Mouse (Mus musculus) right cerebral cortex, postnatal 4 days (tissue): ENCODE results near the gene Ctr9.
A peak's percentile ranks its signal among the peaks of the same experiment; 100 is the strongest.

Source experiments
- DNase-seq: peaks from one replicate; pipeline ENCODE4 v3.0.0-alpha.2; 2022

The Ctr9 gene

DNA sequence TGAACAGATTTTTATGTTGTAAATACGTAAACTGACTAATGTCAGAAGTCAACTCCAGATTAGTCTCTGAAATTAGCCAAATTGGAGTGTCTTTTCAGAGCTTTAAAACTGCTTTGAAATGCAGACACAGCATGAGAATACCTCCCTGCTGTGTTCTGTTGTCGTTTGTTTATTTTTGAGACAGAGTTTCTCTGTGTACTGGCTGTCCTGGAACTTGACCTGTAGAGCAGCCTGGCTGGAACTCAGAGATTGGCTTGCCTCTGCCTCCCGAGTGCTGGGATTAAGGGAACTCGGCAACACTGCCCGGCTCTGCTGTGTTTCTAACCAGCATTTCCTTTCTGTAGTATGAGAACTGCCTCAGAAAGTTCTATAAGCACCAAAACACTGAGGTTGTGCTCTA, 20.2 kb downstream of the Ctr9 start:
- no peak for DNase-seq

GRCm38 (mm10) chr7:111049652-111050421, 21.1 kb downstream of the Ctr9 start:
- peak; percentile 66 for DNase-seq

- DNase-seq: no peak
These were observed 26.5 kb downstream of the Ctr9 start for GRCm38 (mm10) chr7:111055221-111055620.

DNA sequence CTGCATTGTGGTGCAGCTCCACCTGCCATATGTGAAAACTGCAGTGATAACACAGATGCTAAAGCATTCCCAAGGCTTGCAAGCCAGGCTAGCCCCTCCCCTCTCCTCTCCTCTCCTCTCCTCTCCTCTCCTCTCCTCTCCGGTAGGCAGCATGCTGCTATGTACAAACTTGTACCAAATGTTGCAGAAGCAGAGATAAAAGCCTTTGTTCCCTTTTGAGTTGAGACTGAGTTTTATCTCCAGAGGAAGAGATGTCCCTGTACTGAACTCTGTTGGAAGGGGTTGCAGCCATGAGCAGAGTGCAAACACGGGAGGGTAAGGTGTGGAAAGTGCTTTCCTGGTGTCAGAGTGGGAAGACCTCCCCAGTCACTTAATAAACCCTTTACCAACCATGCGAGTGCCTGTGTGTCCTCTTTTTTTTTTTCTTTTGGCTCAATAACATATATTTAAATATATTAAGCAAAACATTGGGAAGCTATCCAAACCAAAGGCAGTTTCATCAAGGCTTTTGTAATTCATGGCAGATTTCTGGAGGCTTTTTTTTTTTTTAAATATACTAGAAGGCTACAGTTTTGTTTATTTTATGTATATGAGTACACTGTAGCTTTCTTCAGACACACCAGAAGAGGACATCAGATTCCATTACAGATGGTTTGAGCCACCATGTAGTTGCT, 27.4 kb downstream of the Ctr9 start:
- no peak for DNase-seq

DNA sequence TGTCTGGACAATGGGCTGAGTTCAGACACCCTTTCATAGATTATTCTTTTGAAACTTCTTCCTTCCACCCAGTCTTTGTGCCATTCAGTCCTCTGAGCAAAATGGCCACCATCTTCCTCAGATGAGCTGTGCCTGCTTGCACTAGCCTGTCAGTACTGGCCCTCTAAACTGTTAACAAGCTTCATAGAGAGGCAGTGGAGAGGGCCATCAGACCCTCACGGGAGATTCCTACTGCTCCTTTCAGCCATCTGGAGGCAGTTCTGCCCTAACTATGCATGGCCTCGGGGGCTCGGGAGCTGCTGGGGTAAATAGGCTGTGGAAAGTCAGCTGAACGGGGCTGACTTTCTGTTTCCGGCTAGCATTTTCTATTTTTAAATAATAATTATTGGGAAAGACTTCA, 30.8 kb downstream of the Ctr9 start:
- DNase-seq: no peak

DNA sequence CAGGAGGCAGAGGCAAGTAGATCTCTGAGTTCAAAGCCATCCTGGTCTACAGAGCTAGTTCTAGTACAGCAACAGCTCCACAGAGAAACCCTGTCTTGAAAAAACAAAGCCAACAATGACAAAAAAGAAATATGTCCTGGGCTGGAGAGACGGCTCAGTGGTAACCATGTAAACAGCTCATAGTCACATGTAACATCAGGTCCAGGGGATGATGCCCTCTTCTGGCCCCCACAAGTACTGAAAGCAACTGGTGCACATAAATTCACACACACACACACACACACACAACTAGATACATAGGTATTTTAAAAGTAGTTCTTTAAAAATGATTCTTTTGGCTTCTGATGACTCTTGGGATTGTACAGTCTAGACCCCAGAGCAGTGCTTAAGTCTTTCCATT, 34.2 kb downstream of the Ctr9 start:
- DNase-seq: no peak

GRCm38 (mm10) chr7:111068181-111068580, 39.4 kb downstream of the Ctr9 start:
- DNase-seq: no peak

GRCm38 (mm10) chr7:111069439-111070166, 40.9 kb downstream of the Ctr9 start:
- DNase-seq: no peak

GRCm38 (mm10) chr7:111070167-111070496, 41.4 kb downstream of the Ctr9 start:
- no peak for DNase-seq

- no peak for DNase-seq
These were observed 43.7 kb downstream of the Ctr9 start for GRCm38 (mm10) chr7:111072410-111072809.

DNA sequence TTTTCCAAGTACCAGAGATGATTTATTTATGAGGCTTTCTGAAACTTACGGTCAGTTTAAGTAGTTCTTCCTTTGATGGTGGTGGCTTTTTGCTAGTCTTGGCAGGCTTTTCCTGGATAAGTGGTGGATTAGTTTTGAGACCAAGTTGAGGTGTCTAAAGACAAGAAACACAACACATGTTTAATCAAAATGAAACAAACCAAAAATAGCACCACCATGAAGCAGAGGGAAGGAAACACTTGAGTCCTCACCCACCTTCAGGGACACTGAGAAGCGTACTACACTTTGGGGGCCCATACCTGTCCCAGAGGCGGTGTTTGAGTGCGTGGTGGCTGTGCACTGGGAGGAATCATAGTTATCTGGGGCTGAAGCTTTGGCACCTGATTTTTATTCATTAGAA, 46.5 kb downstream of the Ctr9 start:
- DNase-seq: no peak

- DNase-seq: no peak
These were observed 49.5 kb downstream of the Ctr9 start for GRCm38 (mm10) chr7:111078271-111078670.

DNA sequence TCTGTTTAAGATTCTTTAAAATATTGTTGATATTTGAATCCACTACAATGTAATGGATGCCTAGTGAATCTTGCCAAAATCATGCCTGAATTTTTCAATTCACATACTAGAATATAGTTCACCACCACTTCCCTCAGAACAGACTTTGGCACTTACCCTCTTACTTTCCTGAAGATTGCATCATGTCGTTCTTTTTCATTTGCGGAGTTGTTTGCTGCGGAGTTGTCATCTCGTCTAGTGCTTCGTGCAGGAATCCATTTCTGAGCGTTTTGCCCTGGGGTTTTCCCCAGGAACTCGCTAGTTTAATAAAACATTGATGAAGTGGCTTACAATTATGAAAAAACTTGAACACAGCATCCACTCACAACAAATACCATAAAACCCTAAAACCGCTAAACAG, 51.3 kb downstream of the Ctr9 start:
- DNase-seq: no peak

GRCm38 (mm10) chr7:111080876-111081275, 52.1 kb downstream of the Ctr9 start:
- DNase-seq: no peak

- DNase-seq: peak; percentile 83
These were observed 53.5 kb downstream of the Ctr9 start for GRCm38 (mm10) chr7:111082043-111082821.

DNA sequence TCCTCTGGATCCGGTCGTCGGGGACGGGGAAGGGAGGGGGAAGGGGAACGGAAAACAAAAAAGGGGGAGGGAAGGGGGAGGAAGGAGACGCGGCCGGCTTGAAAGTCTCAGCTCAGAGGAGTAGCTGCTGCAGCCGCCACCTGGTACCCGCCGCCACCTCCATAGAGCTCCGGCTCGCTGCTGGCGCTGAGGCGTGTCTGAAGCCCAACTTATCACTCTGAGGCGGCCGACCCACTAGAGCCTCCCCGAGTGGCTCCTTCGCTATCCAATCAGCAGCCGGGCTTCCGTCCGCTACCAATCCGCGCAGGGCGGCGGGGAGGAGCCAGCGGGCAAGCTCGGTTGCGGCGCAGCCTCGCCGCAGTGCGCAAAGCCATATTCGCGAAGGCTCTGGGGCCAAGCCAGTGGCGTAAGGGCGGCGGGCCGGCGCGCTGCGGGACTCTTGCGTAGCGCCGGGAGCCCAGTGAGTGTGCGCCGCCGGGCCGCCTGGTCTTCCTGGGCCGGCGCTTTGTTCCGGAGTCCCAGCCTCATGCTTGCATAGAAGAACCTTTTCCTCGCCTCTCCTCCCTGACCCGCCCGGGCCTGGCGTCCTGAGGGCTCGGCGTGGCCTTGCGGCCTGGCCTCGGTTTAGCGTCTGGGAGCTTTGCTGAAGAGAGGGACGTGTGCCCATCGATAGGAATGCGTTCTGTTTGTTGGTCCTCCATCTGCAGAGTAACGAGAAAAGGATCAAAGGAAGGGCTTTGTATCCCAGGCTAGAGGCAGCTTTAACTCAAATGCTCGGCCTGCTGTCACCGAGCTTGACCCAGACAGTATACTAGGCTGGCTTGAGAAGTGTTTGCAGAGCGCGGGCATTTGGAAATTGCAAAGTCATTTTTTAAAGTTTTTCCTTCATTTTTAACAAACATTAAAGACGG, 54.3 kb downstream of the Ctr9 start, which contains the start of gene Eif4g2:
Eif4g2 (minus strand) TSS at position 209 of the 911 bp plus-strand sequence.
- DNase-seq: peak; percentile 96

- no peak for DNase-seq
These were observed 55.0 kb downstream of the Ctr9 start for GRCm38 (mm10) chr7:111083733-111084120.

DNA sequence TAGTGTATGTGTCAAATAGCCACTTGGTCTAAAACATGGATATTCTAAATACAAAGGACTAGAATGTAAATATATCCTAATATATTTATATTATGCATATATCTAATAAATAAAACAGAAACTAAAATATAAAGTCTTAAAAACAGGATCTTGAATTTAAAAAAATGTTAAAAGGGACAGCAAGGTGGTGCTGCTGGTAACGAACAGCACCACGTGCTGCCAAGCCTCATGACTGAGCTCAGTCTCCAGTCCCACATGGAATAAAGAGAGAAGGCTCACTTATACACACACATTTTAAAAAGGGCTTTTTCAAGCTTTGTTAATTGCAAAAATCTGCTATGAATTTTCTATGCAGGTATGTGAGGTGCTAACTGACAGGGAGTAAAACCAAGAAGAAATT, 55.7 kb downstream of the Ctr9 start:
- DNase-seq: no peak

- DNase-seq: no peak
These were observed 56.4 kb downstream of the Ctr9 start for GRCm38 (mm10) chr7:111085153-111085552.

- DNase-seq: no peak
These were observed 66.4 kb downstream of the Ctr9 start for GRCm38 (mm10) chr7:111095169-111095568.

- DNase-seq: no peak
These were observed 69.4 kb downstream of the Ctr9 start for GRCm38 (mm10) chr7:111098196-111098595.
